ENCODE assay signal across 8 mouse cellular contexts in the genomic region with DNA sequence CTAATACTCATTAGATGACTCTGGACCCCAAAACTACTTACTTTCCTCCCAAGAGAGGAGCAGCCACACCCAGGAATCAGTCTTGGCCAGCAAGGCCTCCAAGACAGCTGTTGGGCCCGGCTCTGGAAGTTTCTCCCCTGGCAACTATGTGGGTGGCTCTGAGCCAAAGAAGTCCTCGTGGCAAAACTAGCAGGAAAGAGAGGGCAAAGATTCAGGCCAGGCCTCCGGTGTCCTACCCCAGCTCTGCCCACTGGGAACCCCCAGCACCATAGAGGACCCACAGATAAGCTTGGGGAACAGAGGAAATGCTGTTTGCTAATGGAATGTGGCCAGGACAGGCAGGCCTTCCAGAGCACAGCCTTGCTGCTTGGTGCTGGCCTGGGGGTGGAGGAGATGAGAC. TPM values are rescaled to one million over a fixed set of nuclear protein-coding genes. Genes with fewer than 3 reads are reported as not detected.
DNase-seq lines count a peak whose midpoint lies in the region; ATAC-seq lines count a peak whose summit lies in the region.

No protein-coding gene starts in this region.

- H3K9me3 ChIP-seq in neural tube, embryonic 13.5 days, result no peaks in the 10 kb centered on the region

- intact Hi-C loops in left cerebral cortex, postnatal 4 days (cut with DNase I), result loop anchor here (5.0 to 10.0 kb wide), 3 partner anchors 608 to 1865 kb away; no protein-coding TSS in a partner anchor

- peaks cover 17% of the 10 kb centered on the region for H3K27me3 ChIP-seq in neural tube, embryonic 13.5 days

- no peak for ATAC-seq in neural tube, embryonic 13.5 days (ENCODE audit: low read depth)
- no peak for ATAC-seq in monocyte, adult 5-6 weeks (replicated peaks; ENCODE audit: insufficient number of reproducible peaks, low FRiP score, low TSS enrichment, poor library complexity, severe bottlenecking)

- 10% methylated on average over 3 of the region's 3 CpGs for WGBS in large intestine, adult 2 months
- 54% methylated on average over 3 of the region's 3 CpGs for WGBS in neural tube, embryonic 13.5 days

- peak overlapping the region; percentile 64 for H3K4me2 ChIP-seq in neural tube, embryonic 13.5 days

- DNase-seq in left cerebral cortex, postnatal 4 days, result peak; percentile 52
- no peak for DNase-seq in left cerebral cortex, adult 11 months (ENCODE audit: low spot score)
- DNase-seq in cerebellum, postnatal 25 days, result peak; percentile 7
- peak; percentile 35 to 48 for DNase-seq in heart, adult 9 months (ENCODE audit: low spot score in 2 of 2)
- DNase-seq in large intestine, adult 2 months (ENCODE audit: low read depth, low spot score), result peak; percentile 7
- DNase-seq in thymus, postnatal 36 days, result no peak

- H3K4me1 ChIP-seq in neural tube, embryonic 13.5 days (replicated peaks), result peaks cover 8% of the 10 kb centered on the region

- H3K4me3 ChIP-seq in neural tube, embryonic 13.5 days, result no peak overlapping the region

- H3K36me3 ChIP-seq in neural tube, embryonic 13.5 days, result no peaks in the 10 kb centered on the region

- H3K9ac ChIP-seq in neural tube, embryonic 13.5 days, result no peak overlapping the region

- H3K27ac ChIP-seq in neural tube, embryonic 13.5 days (replicated peaks), result no peak overlapping the region

RNA-seq across cellular contexts. Expression of gene Kdm8, which starts 51.9 kb away (rescaled TPM):
- total RNA-seq in left cerebral cortex, postnatal 4 days (2021), result 1 to 10 TPM; 2.6 to 3.7 TPM
- 4.0 and 4.6 TPM in 2 replicates for polyA plus RNA-seq in large intestine, adult 2 months (2012; rRNA removed)
- 4.7 and 5.4 TPM in 2 replicates for polyA plus RNA-seq in neural tube, embryonic 13.5 days (2015; fragmentation: Nextera tagmentation; extraction: Ambion mirVana)
- total RNA-seq in monocyte, adult 5-6 weeks (2017), result 0.75 to 5.1 TPM (median 2.6 TPM) in 3 replicates

Comparison
In these comparisons a context has a peak if more than half of its experiments do, and no peak if none do; other contexts are left out.
1. DNase-seq: peak in left cerebral cortex, postnatal 4 days (single experiment), cerebellum, postnatal 25 days (2 of 2), heart, adult 9 months (2 of 2) and large intestine, adult 2 months (single experiment); none in left cerebral cortex, adult 11 months (single experiment) and thymus, postnatal 36 days (0 of 2).